Mouse (Mus musculus) CH12.LX (cell line): ENCODE measurements at regions not wholly inside any gene's neighbourhood (a gene's known extent, or its start where the extent isn't known, plus 50 kb on each side); places are given as distances from the start of the nearest gene placed in this dataset.

Experiments used
- DNase-seq: peaks from one replicate; pipeline ENCODE4 v3.0.0-alpha.2; 2013; ENCODE audit errors: extremely low read depth
- H3K27ac ChIP-seq: 2 replicates; pipeline ENCODE4 v1.5.1; 2012; ENCODE audit warnings: low read depth, mild to moderate bottlenecking, control low read depth, moderate library complexity; ENCODE audit not compliant: insufficient read depth
- H3K27me3 ChIP-seq: replicated peaks from 2 replicates; pipeline ENCODE3; 2012; ENCODE audit warnings: inconsistent platforms
- H3K36me3 ChIP-seq, 2 experiments: replicated peaks in 1 of 2; 2 replicates each; pipeline versions ENCODE3 to v1.6.1; 2012; ENCODE audit warnings: inconsistent platforms in 1 of 2, low read length in 1 of 2, mild to moderate bottlenecking in 1 of 2, mixed read lengths in 1 of 2, moderate library complexity in 1 of 2; ENCODE audit not compliant: control insufficient read depth in 1 of 2, insufficient read depth in 1 of 2
- H3K4me1 ChIP-seq, 2 experiments: 2 replicates each; pipeline ENCODE4 v1.6.1; 2012; ENCODE audit warnings: inconsistent platforms in 1 of 2, moderate library complexity in 1 of 2; ENCODE audit not compliant: insufficient read depth in 2 of 2, control insufficient read depth in 1 of 2
- H3K4me2 ChIP-seq: 2 replicates; pipeline ENCODE4 v1.6.1; 2012; ENCODE audit warnings: low read depth, mild to moderate bottlenecking, control low read depth; ENCODE audit not compliant: poor library complexity, insufficient read depth, severe bottlenecking
- H3K4me3 ChIP-seq, 3 experiments: fragments of 150-350 bp in 1 of 3; sonication (generic) in 1 of 3; replicated peaks in 1 of 3; 2 replicates each; pipeline versions ENCODE3 to v1.5.1; 2011 to 2012; ENCODE audit warnings: low read depth in 2 of 3, low read length in 2 of 3, mild to moderate bottlenecking in 2 of 3, moderate library complexity in 2 of 3, control low read depth in 1 of 3, improper control_type of control experiment in 1 of 3, inconsistent platforms in 1 of 3, mixed read lengths in 1 of 3; ENCODE audit not compliant: poor library complexity in 1 of 3
- H3K79me2 ChIP-seq: replicated peaks from 2 replicates; pipeline ENCODE4 v1.6.1; 2012; ENCODE audit warnings: mild to moderate bottlenecking, moderate library complexity; ENCODE audit not compliant: control insufficient read depth, poor library complexity, insufficient read depth, severe bottlenecking; ENCODE audit errors: extremely low read depth
- H3K9ac ChIP-seq: 2 replicates; pipeline ENCODE4 v1.6.1; 2012; ENCODE audit warnings: low read depth, mild to moderate bottlenecking, control low read depth, moderate library complexity; ENCODE audit not compliant: insufficient read depth
- H3K9me3 ChIP-seq: replicated peaks from 2 replicates; pipeline ENCODE3; 2012; ENCODE audit warnings: low read length, inconsistent platforms, mixed read lengths
- BHLHE40 ChIP-seq: IDR thresholded peaks from 2 replicates; pipeline ENCODE4 v1.6.1; 2011; ENCODE audit warnings: mild to moderate bottlenecking, low read depth, low read length, improper control_type of control experiment
- CHD1 ChIP-seq: IDR thresholded peaks from 2 replicates; pipeline ENCODE4 v1.6.1; 2012; ENCODE audit warnings: low read depth, low read length, improper control_type of control experiment, inconsistent platforms
- CTCF ChIP-seq, 2 experiments: IDR thresholded peaks in 1 of 2; conservative IDR thresholded peaks in 1 of 2; 2 replicates each; pipeline ENCODE4 v1.5.1; 2011 to 2012; ENCODE audit warnings: low read depth in 2 of 2, low read length in 2 of 2, improper control_type of control experiment in 1 of 2, inconsistent platforms in 1 of 2, mild to moderate bottlenecking in 1 of 2, moderate library complexity in 1 of 2
- E2F4 ChIP-seq: IDR thresholded peaks from 2 replicates; pipeline ENCODE4 v1.6.1; 2011; ENCODE audit warnings: low read depth, low read length, improper control_type of control experiment; ENCODE audit not compliant: insufficient replicate concordance
- ELF1 ChIP-seq: IDR thresholded peaks from 2 replicates; pipeline ENCODE4 v1.6.1; 2014; ENCODE audit warnings: low read depth, mild to moderate bottlenecking, inconsistent platforms, low read length, improper control_type of control experiment
- EP300 ChIP-seq: IDR thresholded peaks from 2 replicates; pipeline ENCODE4 v1.6.1; 2011; ENCODE audit warnings: low read length, improper control_type of control experiment
- ETS1 ChIP-seq: conservative IDR thresholded peaks from 2 replicates; pipeline ENCODE4 v1.6.1; 2012; ENCODE audit warnings: low read depth, mild to moderate bottlenecking, inconsistent platforms, low read length, improper control_type of control experiment, moderate library complexity
- GABPA ChIP-seq: IDR thresholded peaks from 2 replicates; pipeline ENCODE4 v1.6.1; 2012; ENCODE audit warnings: low read depth, low read length, improper control_type of control experiment, inconsistent platforms; ENCODE audit not compliant: insufficient replicate concordance
- HCFC1 ChIP-seq: IDR thresholded peaks from 2 replicates; pipeline ENCODE4 v1.6.1; 2012; ENCODE audit warnings: low read depth, mild to moderate bottlenecking, inconsistent platforms, low read length, improper control_type of control experiment
- JUN ChIP-seq: IDR thresholded peaks from 2 replicates; pipeline ENCODE4 v1.6.1; 2011; ENCODE audit warnings: low read depth, mild to moderate bottlenecking, low read length, improper control_type of control experiment, moderate library complexity; ENCODE audit not compliant: insufficient read depth
- JUND ChIP-seq: conservative IDR thresholded peaks from 2 replicates; pipeline ENCODE4 v1.6.1; 2011; ENCODE audit warnings: low read depth, low read length, improper control_type of control experiment
- MAX ChIP-seq: IDR thresholded peaks from 2 replicates; pipeline ENCODE4 v1.6.1; 2011; ENCODE audit warnings: low read length, improper control_type of control experiment
- MAZ ChIP-seq: IDR thresholded peaks from 2 replicates; pipeline ENCODE4 v1.6.1; 2012; ENCODE audit warnings: low read depth, mild to moderate bottlenecking, inconsistent platforms, low read length, improper control_type of control experiment, moderate library complexity
- MEF2A ChIP-seq: IDR thresholded peaks from 2 replicates; pipeline ENCODE4 v1.6.1; 2014; ENCODE audit warnings: low read depth, mild to moderate bottlenecking, inconsistent platforms, low read length, improper control_type of control experiment, borderline replicate concordance
- NRF1 ChIP-seq: IDR thresholded peaks from 2 replicates; pipeline ENCODE4 v1.6.1; 2014; ENCODE audit warnings: low read depth, mild to moderate bottlenecking, inconsistent platforms, low read length, improper control_type of control experiment, moderate library complexity
- POLR2A ChIP-seq: IDR thresholded peaks from 2 replicates; pipeline ENCODE4 v1.6.1; 2011; ENCODE audit warnings: low read depth, mild to moderate bottlenecking, improper control_type of control experiment, low read length
- RAD21 ChIP-seq: IDR thresholded peaks from 2 replicates; pipeline ENCODE4 v1.6.1; 2011; ENCODE audit warnings: low read depth, mild to moderate bottlenecking, low read length, improper control_type of control experiment, moderate library complexity
- RCOR1 ChIP-seq: conservative IDR thresholded peaks from 2 replicates; pipeline ENCODE4 v1.6.1; 2012; ENCODE audit warnings: low read depth, mild to moderate bottlenecking, inconsistent platforms, low read length, improper control_type of control experiment
- SMC3 ChIP-seq: IDR thresholded peaks from 2 replicates; pipeline ENCODE4 v1.6.1; 2011; ENCODE audit warnings: low read depth, low read length, improper control_type of control experiment
- ZC3H11A ChIP-seq: IDR thresholded peaks from 2 replicates; pipeline ENCODE4 v1.6.1; 2012; ENCODE audit warnings: low read depth, mild to moderate bottlenecking, inconsistent platforms, low read length, improper control_type of control experiment
- ZMIZ1 ChIP-seq: IDR thresholded peaks from 2 replicates; pipeline ENCODE4 v1.6.1; 2012; ENCODE audit warnings: low read depth, mild to moderate bottlenecking, inconsistent platforms, low read length, improper control_type of control experiment
- ZNF384 ChIP-seq: IDR thresholded peaks from 2 replicates; pipeline ENCODE4 v1.6.1; 2012; ENCODE audit warnings: low read depth, low read length, improper control_type of control experiment, inconsistent platforms
- dilution Hi-C: fragments of 300-500 bp; cut with MboI; formaldehyde crosslinking; loops from 2 replicates; pipeline ENCODE4 v1.14.3; 2020; ENCODE audit warnings: low sequenced_read_pairs; ENCODE audit not compliant: extremely low pct_unique_long_range_greater_than_20kb, extremely low pct_ligation_motif_present
- in situ Hi-C: fragments of 300-500 bp; cut with MboI; formaldehyde crosslinking; loops from 3 replicates; pipeline ENCODE4 v1.14.3; 2019; ENCODE audit warnings: low sequenced_read_pairs, low pct_ligation_motif_present, low pct_unique_long_range_greater_than_20kb, mixed read lengths

- Histone ChIP-seq H3K9ac (no peak overlapping the region), H3K79me2 (no peaks in the 10 kb centered on the region), H3K4me2 (no peak overlapping the region), H3K36me3 (no peaks in the 10 kb centered on the region), H3K4me1 (peaks cover 4 to 19% of the 10 kb centered on the region in 2 experiments), H3K27ac (no peak overlapping the region), H3K9me3 (no peaks in the 10 kb centered on the region), H3K4me3 (no peak overlapping the region), H3K27me3 (no peaks in the 10 kb centered on the region)
- in situ Hi-C loops: loop anchor here (10.0 kb wide), 1 partner anchor 356 kb away; no protein-coding TSS in a partner anchor
- dilution Hi-C loops: no loop called here
- TF ChIP-seq CTCF (conservative IDR thresholded peaks at IDR 0.05 in 1 of 2, IDR thresholded peaks at IDR 0.05 in 1 of 2; ENCODE audit: low read depth in 2 of 2, low read length in 2 of 2) (no peak), ZNF384 (no peak), JUND (no peak), HCFC1 (no peak), ZMIZ1 (no peak), BHLHE40 (no peak), EP300 (no peak), ETS1 (no peak), MAX (no peak), JUN (no peak), NRF1 (no peak), ZC3H11A (no peak), CHD1 (no peak), ELF1 (no peak), MAZ (no peak), RCOR1 (no peak), E2F4 (no peak), POLR2A (no peak), MEF2A (no peak)
- no peak for DNase-seq
Observed at GRCm38 (mm10) chr3:38248941-38249340, 235.7 kb downstream of the Ankrd50 start.

DNA sequence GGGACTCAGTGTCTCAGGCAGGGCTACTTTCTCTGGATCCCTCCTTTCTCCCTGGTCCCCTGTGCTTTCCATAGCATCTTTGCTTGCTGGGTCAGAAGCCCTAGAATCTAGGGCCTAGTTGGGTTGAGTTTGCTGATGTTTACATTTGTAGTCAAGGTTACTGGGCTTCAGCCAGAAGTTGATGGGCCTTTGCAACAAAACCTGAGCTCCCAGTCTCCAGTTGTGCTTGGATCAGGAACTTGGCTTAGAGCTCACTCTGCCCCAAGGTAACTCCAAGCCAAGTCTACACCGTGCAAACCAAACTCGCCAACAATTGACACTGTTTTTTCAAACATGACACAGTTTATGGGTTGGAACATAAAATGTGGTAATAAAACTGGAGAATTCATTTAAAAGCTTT, 238.2 kb downstream of the Ankrd50 start:
- H3K4me3 ChIP-seq: no peak overlapping the region
- H3K79me2 ChIP-seq: no peaks in the 10 kb centered on the region
- H3K4me1 ChIP-seq: peaks cover 2 to 9% of the 10 kb centered on the region in 2 experiments
- dilution Hi-C loops: no loop called here
- no peak overlapping the region for H3K4me2 ChIP-seq
- in situ Hi-C loops: loop anchor here (10.0 kb wide), 1 partner anchor 358 kb away; no protein-coding TSS in a partner anchor
- DNase-seq: no peak
- H3K27me3 ChIP-seq: no peaks in the 10 kb centered on the region
- no peaks in the 10 kb centered on the region for H3K36me3 ChIP-seq
- H3K9ac ChIP-seq: no peak overlapping the region
- H3K9me3 ChIP-seq: no peaks in the 10 kb centered on the region
- TF ChIP-seq ZNF384 (no peak), ETS1 (no peak), GABPA (no peak), EP300 (no peak), RAD21 (no peak), SMC3 (no peak), MAX (no peak), ELF1 (no peak)
- H3K27ac ChIP-seq: no peak overlapping the region
